Mouse (Mus musculus) intestine, postnatal 0 days (tissue): ENCODE measurements around the gene Serpinh1. TPM values are rescaled to one million over a fixed set of nuclear protein-coding genes. Genes with fewer than 3 reads are reported as not detected.
A peak's percentile ranks its signal among the peaks of the same experiment; 100 is the strongest.

Experiments used
- ATAC-seq: fragments of 200-750 bp; cut with Nextera tagmentation; 2 replicates; pipeline ENCODE4 v1.8.0; 2017; ENCODE audit warnings: mild to moderate bottlenecking, moderate TSS enrichment, moderate library complexity
- H3K27ac ChIP-seq: fragments of 300-500 bp; sonication (generic); 2 replicates; pipeline ENCODE4 v1.5.1; 2014; ENCODE audit warnings: mild to moderate bottlenecking, low read depth, low read length, moderate library complexity
- H3K27me3 ChIP-seq: fragments of 300-500 bp; sonication (generic); replicated peaks from 2 replicates; pipeline ENCODE4 v1.6.1; 2014; ENCODE audit warnings: low read length, mixed read lengths; ENCODE audit not compliant: control insufficient read depth, insufficient read depth
- H3K36me3 ChIP-seq: fragments of 300-500 bp; sonication (generic); 2 replicates; pipeline ENCODE4 v1.6.1; 2014; ENCODE audit warnings: mild to moderate bottlenecking, moderate library complexity; ENCODE audit not compliant: control insufficient read depth, insufficient read depth
- H3K4me1 ChIP-seq: fragments of 300-500 bp; sonication (generic); replicated peaks from 2 replicates; pipeline ENCODE4 v1.6.1; 2014; ENCODE audit warnings: antibody characterized with exemption, low read length, mixed read lengths; ENCODE audit not compliant: control insufficient read depth, insufficient read depth
- H3K4me2 ChIP-seq: fragments of 300-500 bp; sonication (generic); replicated peaks from 2 replicates; pipeline ENCODE4 v1.6.1; 2014; ENCODE audit warnings: low read depth, mild to moderate bottlenecking, moderate library complexity
- H3K4me3 ChIP-seq: fragments of 300-500 bp; sonication (generic); 2 replicates; pipeline ENCODE4 v1.5.1; 2014; ENCODE audit warnings: low read depth, low read length
- H3K9ac ChIP-seq: fragments of 300-500 bp; sonication (generic); 2 replicates; pipeline ENCODE4 v1.6.1; 2014; ENCODE audit warnings: mild to moderate bottlenecking, low read depth, low read length
- H3K9me3 ChIP-seq: fragments of 300-500 bp; sonication (generic); 2 replicates; pipeline ENCODE4 v1.6.1; 2016; ENCODE audit warnings: mixed run types; ENCODE audit not compliant: control insufficient read depth
- CTCF ChIP-seq: sonication (generic); IDR thresholded peaks from 2 replicates; pipeline ENCODE4 v1.5.1; 2016; ENCODE audit warnings: low read depth, mild to moderate bottlenecking, control low read depth, antibody characterized with exemption, moderate library complexity
- WGBS: fragments of 180-500 bp; shearing (Covaris S2); extraction: QIAGEN DNeasy Blood & Tissue Kit; methylation state at CpG from one replicate; pipeline ENCODE4 v1.1.7; 2014; 5-methylcytosine and 5-hydroxymethylcytosine counted together
- polyA plus RNA-seq: library from polyadenylated mRNA; unstranded; fragments of >200 nt; fragmentation: Nextera tagmentation; extraction: Ambion mirVana; gene quantifications from 2 replicates; pipeline ENCODE4 v1.2.1, GENCODE M21; 2015

The Serpinh1 gene
- polyA plus RNA-seq, 1 experiment from 2014 or later: 204 TPM

GRCm38 (mm10) chr7:99324810-99325209, 28.2 kb downstream of the Serpinh1 start:
- H3K27ac ChIP-seq: no peak overlapping the region
- WGBS: 21% methylated on average over 10 of the region's 10 CpGs
- no peaks in the 10 kb centered on the region for H3K36me3 ChIP-seq
- no peak overlapping the region for H3K4me3 ChIP-seq
- H3K27me3 ChIP-seq: no peaks in the 10 kb centered on the region
- H3K9ac ChIP-seq: no peak overlapping the region
- no peak overlapping the region for H3K4me2 ChIP-seq
- no peak for ATAC-seq
- no peaks in the 10 kb centered on the region for H3K4me1 ChIP-seq
- H3K9me3 ChIP-seq: no peaks in the 10 kb centered on the region
- no peak for TF ChIP-seq CTCF

- Histone ChIP-seq H3K27ac (no peak overlapping the region), H3K9me3 (no peaks in the 10 kb centered on the region), H3K27me3 (no peaks in the 10 kb centered on the region), H3K4me1 (no peaks in the 10 kb centered on the region), H3K4me3 (no peak overlapping the region), H3K9ac (no peak overlapping the region), H3K4me2 (no peak overlapping the region), H3K36me3 (no peaks in the 10 kb centered on the region)
- no peak for TF ChIP-seq CTCF
- WGBS: 83% methylated on average over 9 of the region's 9 CpGs
- ATAC-seq: no peak
Observed at GRCm38 (mm10) chr7:99323321-99323700, 29.7 kb downstream of the Serpinh1 start.

- no peak overlapping the region for H3K4me2 ChIP-seq
- no peaks in the 10 kb centered on the region for H3K9me3 ChIP-seq
- no peaks in the 10 kb centered on the region for H3K36me3 ChIP-seq
- no peak overlapping the region for H3K9ac ChIP-seq
- no peak for ATAC-seq
- H3K4me1 ChIP-seq: no peaks in the 10 kb centered on the region
- TF ChIP-seq CTCF: no peak
- WGBS: 81% methylated on average over 6 of the region's 6 CpGs
- H3K27me3 ChIP-seq: no peaks in the 10 kb centered on the region
- H3K4me3 ChIP-seq: no peak overlapping the region
- no peak overlapping the region for H3K27ac ChIP-seq
Observed at GRCm38 (mm10) chr7:99322691-99323320, 30.2 kb downstream of the Serpinh1 start.

GRCm38 (mm10) chr7:99320524-99320923, 32.5 kb downstream of the Serpinh1 start:
- Histone ChIP-seq H3K4me2 (0 out of 2 replicates have a peak overlapping the region, but pooled peaks have one; percentile 13), H3K36me3 (no peaks in the 10 kb centered on the region), H3K4me1 (no peaks in the 10 kb centered on the region), H3K9me3 (no peaks in the 10 kb centered on the region), H3K27ac (no peak overlapping the region), H3K4me3 (no peak overlapping the region), H3K9ac (no peak overlapping the region), H3K27me3 (no peaks in the 10 kb centered on the region)
- ATAC-seq: no peak
- WGBS: 37% methylated on average over 14 of the region's 14 CpGs
- TF ChIP-seq CTCF: no peak

GRCm38 (mm10) chr7:99317475-99317874, 35.6 kb downstream of the Serpinh1 start:
- 71% methylated on average over 7 of the region's 7 CpGs for WGBS

GRCm38 (mm10) chr7:99316207-99316606, 36.8 kb downstream of the Serpinh1 start:
- Histone ChIP-seq H3K4me3 (no peak overlapping the region), H3K27ac (no peak overlapping the region), H3K4me2 (no peak overlapping the region), H3K4me1 (no peaks in the 10 kb centered on the region), H3K36me3 (no peaks in the 10 kb centered on the region; the same call in 1 of the 2 replicates), H3K9me3 (no peaks in the 10 kb centered on the region), H3K9ac (no peak overlapping the region), H3K27me3 (no peaks in the 10 kb centered on the region)
- 62% methylated on average over 7 of the region's 7 CpGs for WGBS
- TF ChIP-seq CTCF: no peak
- ATAC-seq: no peak

More at GRCm38 (mm10) chr7:99317475-99317874, 35.6 kb downstream of the Serpinh1 start:
- H3K4me1 ChIP-seq: no peaks in the 10 kb centered on the region
- TF ChIP-seq CTCF: no peak
- H3K9ac ChIP-seq: no peak overlapping the region
- no peak overlapping the region for H3K4me2 ChIP-seq
- no peaks in the 10 kb centered on the region for H3K9me3 ChIP-seq
- H3K27ac ChIP-seq: no peak overlapping the region
- H3K36me3 ChIP-seq: no peaks in the 10 kb centered on the region; the same call in 1 of the 2 replicates
- ATAC-seq: no peak
- H3K4me3 ChIP-seq: no peak overlapping the region
- no peaks in the 10 kb centered on the region for H3K27me3 ChIP-seq
